Mouse (Mus musculus): Measurements from ENCODE around the gene Pglyrp1. TPM values are rescaled to one million over a fixed set of nuclear protein-coding genes. Genes with fewer than 3 reads are reported as not detected.
"Not testable (repeated sequence)": the region's sequence is repeated elsewhere in the genome, so short reads cannot be mapped to it uniquely, and the experiment has no call there.

Gene Pglyrp1
- 0.25 and 0.51 TPM in 2 replicates for total RNA-seq (2012; rRNA removed)
- total RNA-seq (2014; rRNA removed) = 0.45 TPM in 1 of 2 replicates, not detected in the other
- polyA plus RNA-seq (2012; ENCODE audit: insufficient read length, low read depth) = 3.8 and 4.7 TPM in 2 replicates

GRCm38 (mm10) chr7:18871031-18871430 is at the start of gene Pglyrp1:
TSS of gene Pglyrp1 (plus strand) at chr7:18871331.
- H3K36me3 ChIP-seq (replicated peaks in 1 of 2; ENCODE audit: control insufficient read depth in 1 of 2, insufficient read depth in 1 of 2, low read length in 1 of 2); dilution Hi-C loops (cut with MboI; ENCODE audit: extremely low pct_ligation_motif_present, extremely low pct_unique_long_range_greater_than_20kb, low sequenced_read_pairs); H3K4me3 ChIP-seq (replicated peaks in 1 of 3; ENCODE audit: low read depth in 2 of 3, low read length in 2 of 3, poor library complexity in 1 of 3); H3K9ac ChIP-seq (ENCODE audit: insufficient read depth, low read depth); DNase-seq (ENCODE audit: extremely low read depth); H3K27ac ChIP-seq (ENCODE audit: insufficient read depth, low read depth); H3K4me1 ChIP-seq (ENCODE audit: control insufficient read depth in 1 of 2, insufficient read depth in 2 of 2); H3K9me3 ChIP-seq (replicated peaks; ENCODE audit: low read length); H3K79me2 ChIP-seq (replicated peaks; ENCODE audit: control insufficient read depth, extremely low read depth, insufficient read depth, poor library complexity, severe bottlenecking); H3K4me2 ChIP-seq (ENCODE audit: insufficient read depth, low read depth, poor library complexity, severe bottlenecking): not testable (repeated sequence)
- peaks cover 46% of the 10 kb centered on the region for H3K27me3 ChIP-seq (replicated peaks)
- in situ Hi-C loops (cut with MboI; ENCODE audit: low pct_ligation_motif_present, low pct_unique_long_range_greater_than_20kb, low sequenced_read_pairs) = loop anchor here (10.0 kb wide), 1 partner anchor 126 kb away; no protein-coding TSS in a partner anchor

GRCm38 (mm10) chr7:18821507-18821906 is 49.6 kb upstream of the Pglyrp1 start, which contains the start of gene Psg17:
TSS of gene Psg17 (minus strand) at chr7:18821607.
- in situ Hi-C loops (cut with MboI; ENCODE audit: low pct_ligation_motif_present, low pct_unique_long_range_greater_than_20kb, low sequenced_read_pairs) (no loop called here), dilution Hi-C loops (cut with MboI; ENCODE audit: extremely low pct_ligation_motif_present, extremely low pct_unique_long_range_greater_than_20kb, low sequenced_read_pairs) (no loop called here)
- TF ChIP-seq CHD2 (IDR thresholded peaks at IDR 0.05; ENCODE audit: low read length) = no peak
- TF ChIP-seq HCFC1 (IDR thresholded peaks at IDR 0.05; ENCODE audit: low read depth, low read length) = no peak
- no peak for TF ChIP-seq MXI1 (IDR thresholded peaks at IDR 0.05; ENCODE audit: low read depth, low read length)
- no peak for TF ChIP-seq E2F4 (IDR thresholded peaks at IDR 0.05; ENCODE audit: insufficient replicate concordance, low read depth, low read length)
- no peak for TF ChIP-seq RCOR1 (conservative IDR thresholded peaks at IDR 0.05; ENCODE audit: low read depth, low read length)
- no peak for TF ChIP-seq ZNF384 (IDR thresholded peaks at IDR 0.05; ENCODE audit: low read depth, low read length)
- Histone ChIP-seq H3K9me3 (replicated peaks; ENCODE audit: low read length) (no peaks in the 10 kb centered on the region), H3K27me3 (replicated peaks) (peaks cover 54% of the 10 kb centered on the region), H3K4me3 (replicated peaks in 1 of 3; ENCODE audit: low read depth in 2 of 3, low read length in 2 of 3, poor library complexity in 1 of 3) (no peak within 1 kb of the TSS), H3K36me3 (replicated peaks in 1 of 2; ENCODE audit: control insufficient read depth in 1 of 2, insufficient read depth in 1 of 2, low read length in 1 of 2) (no peaks in the 10 kb centered on the region), H3K79me2 (replicated peaks; ENCODE audit: control insufficient read depth, extremely low read depth, insufficient read depth, poor library complexity, severe bottlenecking) (no peaks in the 10 kb centered on the region), H3K4me2 (ENCODE audit: insufficient read depth, low read depth, poor library complexity, severe bottlenecking) (no peak within 1 kb of the TSS), H3K27ac (ENCODE audit: insufficient read depth, low read depth) (no peak within 1 kb of the TSS), H3K4me1 (ENCODE audit: control insufficient read depth in 1 of 2, insufficient read depth in 2 of 2) (no peaks in the 10 kb centered on the region; a peak in 1 of 4 replicates), H3K9ac (ENCODE audit: insufficient read depth, low read depth) (no peak within 1 kb of the TSS)
- no peak for DNase-seq (ENCODE audit: extremely low read depth)

- Histone ChIP-seq H3K4me2 (ENCODE audit: insufficient read depth, low read depth, poor library complexity, severe bottlenecking) (no peak overlapping the region), H3K4me3 (replicated peaks in 1 of 3; ENCODE audit: low read depth in 2 of 3, low read length in 2 of 3, poor library complexity in 1 of 3) (no peak overlapping the region), H3K9ac (ENCODE audit: insufficient read depth, low read depth) (no peak overlapping the region)
Measured at GRCm38 (mm10) chr7:18827792-18828546, 43.2 kb upstream of the Pglyrp1 start.

More at GRCm38 (mm10) chr7:18827792-18828546, 43.2 kb upstream of the Pglyrp1 start:
- no peak for DNase-seq (ENCODE audit: extremely low read depth)
- TF ChIP-seq CHD1 (IDR thresholded peaks at IDR 0.05; ENCODE audit: low read depth, low read length) (no peak), JUND (conservative IDR thresholded peaks at IDR 0.05; ENCODE audit: low read depth, low read length) (no peak), ETS1 (conservative IDR thresholded peaks at IDR 0.05; ENCODE audit: low read depth, low read length) (no peak), GABPA (IDR thresholded peaks at IDR 0.05; ENCODE audit: insufficient replicate concordance, low read depth, low read length) (no peak)
- in situ Hi-C loops (cut with MboI; ENCODE audit: low pct_ligation_motif_present, low pct_unique_long_range_greater_than_20kb, low sequenced_read_pairs) (no loop called here), dilution Hi-C loops (cut with MboI; ENCODE audit: extremely low pct_ligation_motif_present, extremely low pct_unique_long_range_greater_than_20kb, low sequenced_read_pairs) (no loop called here)
- no peaks in the 10 kb centered on the region for H3K9me3 ChIP-seq (replicated peaks; ENCODE audit: low read length)
- H3K4me1 ChIP-seq (ENCODE audit: control insufficient read depth in 1 of 2, insufficient read depth in 2 of 2) = no peaks in the 10 kb centered on the region
- peaks cover 51% of the 10 kb centered on the region for H3K27me3 ChIP-seq (replicated peaks)
- no peaks in the 10 kb centered on the region for H3K36me3 ChIP-seq (replicated peaks in 1 of 2; ENCODE audit: control insufficient read depth in 1 of 2, insufficient read depth in 1 of 2, low read length in 1 of 2)
- no peak overlapping the region for H3K27ac ChIP-seq (ENCODE audit: insufficient read depth, low read depth)
- H3K79me2 ChIP-seq (replicated peaks; ENCODE audit: control insufficient read depth, extremely low read depth, insufficient read depth, poor library complexity, severe bottlenecking) = no peaks in the 10 kb centered on the region
